Mouse (Mus musculus) T-helper 2 cell (primary cell): Measurements from ENCODE around the gene Gng2.

Source experiments
- in situ Hi-C: fragments of 300-600 bp; cut with MboI, MseI; formaldehyde crosslinking; loops from one replicate; pipeline ENCODE4 v1.15.1; 2025; ENCODE audit warnings: high pct_unique_total_duplicates

The Gng2 gene

GRCm38 (mm10) chr14:19985107-19985911 is 7.9 kb upstream of the Gng2 start:
- in situ Hi-C loops: loop anchor here (10.0 kb wide), 1 partner anchor 161 kb away; the partner anchor contains the start of gene Rtraf

DNA sequence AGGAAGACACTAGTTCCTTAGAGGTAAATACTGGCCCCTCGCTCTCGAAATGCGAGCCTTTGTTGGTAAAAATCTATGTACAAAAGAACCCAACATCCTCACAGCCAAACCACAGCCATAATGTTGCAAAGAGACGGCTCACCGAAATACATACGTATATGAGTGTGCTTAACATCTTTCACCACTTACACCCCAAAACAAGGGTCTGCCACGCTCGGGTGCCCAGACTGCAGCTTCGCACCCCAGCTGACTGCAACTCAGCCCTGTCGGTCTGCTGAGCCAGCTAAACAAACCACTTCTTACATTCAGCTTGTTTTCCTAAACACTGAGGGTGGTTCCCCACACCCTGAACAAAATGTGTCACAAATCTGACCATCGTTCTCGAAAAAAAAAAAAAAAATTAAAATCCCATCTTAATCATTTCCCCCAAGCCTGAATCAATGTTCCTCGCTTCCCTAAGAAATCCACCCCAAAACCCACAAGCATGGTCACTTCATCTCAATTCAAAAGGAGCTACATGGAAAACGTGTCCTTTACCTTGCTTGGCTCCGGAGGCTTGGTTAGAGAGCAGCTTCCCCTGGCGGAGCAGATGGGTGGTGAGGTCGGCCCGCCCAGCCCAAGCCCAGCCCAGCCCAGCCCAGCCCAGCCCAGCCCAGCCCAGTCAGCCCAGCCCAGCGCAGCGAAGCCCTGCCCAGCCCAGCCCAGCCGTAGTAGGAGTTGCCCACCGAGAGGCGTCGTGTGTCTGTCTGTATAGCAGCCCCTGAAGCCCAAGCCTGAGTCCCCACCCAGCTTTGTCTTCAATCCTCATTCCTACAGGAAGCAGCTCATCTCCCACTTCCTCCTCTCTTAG is 781 bp downstream of the Gng2 start:
- in situ Hi-C loops: no loop called here

DNA sequence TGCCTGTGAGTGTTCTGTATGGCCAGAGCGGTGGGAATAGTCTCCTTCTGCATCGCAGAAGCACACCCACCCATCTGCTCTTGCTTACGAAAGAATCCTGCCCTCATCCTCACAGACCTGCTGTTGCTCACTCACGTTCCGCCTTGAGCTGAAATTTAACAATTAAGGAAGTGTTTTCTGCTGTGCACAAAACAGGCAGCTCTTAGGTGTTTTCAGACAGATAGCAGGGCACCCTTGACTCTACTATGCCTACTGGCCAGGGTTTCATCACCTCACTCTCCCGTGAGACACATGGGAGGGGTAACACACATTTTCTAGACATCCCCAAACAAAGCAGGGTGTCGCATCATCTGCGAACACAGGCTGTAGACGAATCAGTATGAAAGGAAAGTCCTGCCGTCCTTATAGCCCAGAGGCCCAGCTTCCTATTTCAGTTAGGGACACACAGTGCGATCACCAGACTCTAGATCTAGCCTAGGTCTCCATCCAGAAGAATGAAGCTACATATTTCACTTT is 2.4 kb downstream of the Gng2 start:
- in situ Hi-C loops: no loop called here

GRCm38 (mm10) chr14:19974429-19974828 is 3.0 kb downstream of the Gng2 start:
- in situ Hi-C loops: no loop called here

DNA sequence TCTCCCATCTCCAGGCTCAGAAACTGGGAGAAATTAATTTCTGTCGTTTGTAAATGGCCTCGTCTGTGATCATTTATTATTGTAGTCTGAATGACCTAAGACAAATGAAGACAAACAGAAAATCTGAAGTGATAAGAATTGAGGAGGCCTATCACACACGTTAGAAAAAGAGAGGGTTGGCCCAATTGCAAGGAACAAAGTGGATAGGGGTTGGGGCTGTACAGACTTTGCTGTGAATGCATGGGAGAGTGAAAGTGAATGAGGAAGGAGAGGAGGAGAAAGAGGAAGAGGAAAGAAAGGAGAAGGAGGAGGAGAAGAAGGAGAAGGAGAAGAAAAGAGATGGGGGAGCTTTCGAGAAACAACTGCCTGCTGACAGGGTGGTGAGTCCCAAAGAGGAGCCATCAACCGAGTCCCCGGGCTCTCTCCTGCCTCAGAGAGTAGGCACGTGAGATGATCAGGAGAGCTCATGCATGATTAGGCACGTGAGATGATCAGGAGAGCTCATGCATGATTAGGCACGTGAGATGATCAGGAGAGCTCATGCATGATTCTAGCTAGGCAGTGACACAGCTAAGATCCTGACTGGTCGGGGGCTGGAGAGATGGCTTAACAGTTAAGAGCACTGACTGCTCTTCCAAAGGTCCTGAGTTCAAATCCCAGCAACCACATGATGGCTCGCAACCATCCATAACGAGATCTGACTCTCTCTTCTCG is 5.0 kb downstream of the Gng2 start:
- in situ Hi-C loops: no loop called here

GRCm38 (mm10) chr14:19970845-19971244 is 6.6 kb downstream of the Gng2 start:
- in situ Hi-C loops: no loop called here

DNA sequence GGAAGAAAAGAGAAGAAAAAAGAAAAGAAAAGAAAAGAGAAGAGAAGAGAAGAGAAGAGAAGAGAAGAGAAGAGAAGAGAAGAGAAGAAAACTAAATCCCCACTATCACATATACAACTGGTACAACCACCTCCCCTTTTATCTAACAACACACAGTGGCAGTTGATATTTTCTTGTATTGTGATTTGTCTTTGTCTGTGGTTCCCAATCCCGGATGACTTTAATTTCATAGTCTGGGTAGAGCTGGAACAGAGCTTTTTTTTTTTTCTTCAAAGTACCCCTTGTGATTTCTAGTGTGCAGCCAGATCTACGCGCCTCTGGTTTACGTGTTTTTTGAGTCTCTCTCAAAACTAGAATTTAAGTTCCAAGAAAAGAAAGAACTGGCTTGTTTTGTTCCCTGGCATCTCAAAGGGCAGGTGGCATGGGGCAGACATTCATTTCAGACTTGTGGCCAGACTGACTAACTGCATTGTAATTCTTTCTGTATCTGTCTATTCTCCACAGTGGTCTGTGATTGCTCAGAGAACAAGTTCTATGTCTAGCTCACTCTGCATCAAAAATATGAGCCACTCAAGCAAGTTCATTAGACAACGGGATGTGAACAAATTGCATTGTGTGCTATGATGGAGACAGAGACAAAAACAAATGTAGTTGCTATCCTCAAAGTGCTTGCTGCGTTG is 7.2 kb downstream of the Gng2 start:
- in situ Hi-C loops: no loop called here

GRCm38 (mm10) chr14:19969566-19969965 is 7.9 kb downstream of the Gng2 start:
- in situ Hi-C loops: no loop called here

- in situ Hi-C loops: no loop called here
Observed at GRCm38 (mm10) chr14:19969011-19969521, 8.4 kb downstream of the Gng2 start.

DNA sequence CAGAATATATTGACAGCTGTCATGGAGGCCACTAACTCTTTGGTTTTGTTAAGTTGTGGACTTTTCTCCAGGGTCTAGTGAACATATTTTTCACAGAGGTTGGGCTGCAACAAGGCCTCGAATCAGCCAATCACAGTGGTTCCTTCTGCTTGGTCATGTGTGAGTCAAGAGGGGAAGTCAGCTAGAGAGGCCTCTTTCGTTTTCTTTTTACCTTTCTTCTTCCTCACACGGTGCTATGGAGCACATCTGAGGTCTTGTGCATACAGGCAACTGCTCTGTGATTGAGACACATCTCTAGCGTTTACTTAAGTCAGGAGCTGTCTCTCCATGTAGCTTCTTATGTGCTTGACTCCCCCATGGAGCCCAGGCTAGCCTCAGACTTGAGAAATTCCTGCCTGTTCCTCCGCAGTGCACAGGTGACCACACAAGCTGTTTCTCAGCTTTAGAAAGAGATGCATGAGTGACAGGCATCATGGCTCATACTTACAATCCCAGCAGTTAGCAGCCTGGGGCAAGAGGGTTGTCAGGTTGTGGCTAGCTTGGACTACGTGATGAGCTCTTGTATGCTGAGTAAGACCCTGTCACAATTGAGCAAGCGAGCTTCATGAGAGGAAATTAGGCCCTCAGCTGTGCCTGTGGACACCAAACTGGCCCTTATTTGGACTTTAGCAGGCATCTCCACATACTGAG is 9.0 kb downstream of the Gng2 start:
- in situ Hi-C loops: no loop called here

DNA sequence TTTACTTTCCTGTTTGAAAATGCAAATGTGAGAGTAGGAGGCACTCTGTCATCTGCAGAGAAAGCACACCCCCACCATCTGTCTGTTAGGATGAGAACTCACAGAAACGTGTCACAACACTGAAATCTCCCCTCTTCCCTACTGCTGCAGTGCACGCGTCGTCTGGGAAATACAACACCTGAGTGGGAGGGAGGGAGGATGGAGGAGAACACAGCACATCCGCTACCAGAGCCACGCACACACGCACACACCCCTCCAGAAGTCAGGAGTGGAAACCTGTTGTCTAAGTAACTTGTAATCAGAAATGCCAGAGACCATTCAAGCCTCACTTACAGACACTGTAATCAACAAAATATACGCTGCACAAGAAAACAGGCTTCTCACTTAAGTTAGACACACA is 9.9 kb downstream of the Gng2 start:
- in situ Hi-C loops: no loop called here

DNA sequence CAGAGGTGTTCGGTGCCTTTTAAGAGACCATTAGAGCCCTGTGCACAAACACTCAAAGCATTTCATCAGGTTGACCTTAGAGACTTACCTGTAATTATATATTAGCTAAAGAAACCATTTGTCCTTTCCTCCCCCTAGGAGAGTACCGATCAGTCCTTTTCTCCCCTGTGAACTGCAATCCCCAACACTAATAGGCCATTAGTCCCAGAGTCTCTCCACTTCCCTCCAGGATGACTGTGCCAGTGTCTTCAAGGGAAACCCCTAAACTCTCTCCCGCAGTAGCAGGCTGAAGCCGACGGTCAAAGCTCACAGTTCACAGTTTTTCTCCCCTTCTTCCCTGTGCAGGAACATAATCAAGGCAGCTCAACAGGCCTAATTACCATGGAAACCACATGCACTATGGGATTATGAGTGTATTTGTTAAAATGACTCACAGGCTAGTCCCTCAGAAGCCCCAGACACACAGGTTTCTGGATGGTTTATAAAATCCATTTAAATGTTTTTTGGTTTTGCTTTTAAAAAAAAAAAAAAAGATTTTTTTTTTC is 13.4 kb downstream of the Gng2 start:
- in situ Hi-C loops: no loop called here

DNA sequence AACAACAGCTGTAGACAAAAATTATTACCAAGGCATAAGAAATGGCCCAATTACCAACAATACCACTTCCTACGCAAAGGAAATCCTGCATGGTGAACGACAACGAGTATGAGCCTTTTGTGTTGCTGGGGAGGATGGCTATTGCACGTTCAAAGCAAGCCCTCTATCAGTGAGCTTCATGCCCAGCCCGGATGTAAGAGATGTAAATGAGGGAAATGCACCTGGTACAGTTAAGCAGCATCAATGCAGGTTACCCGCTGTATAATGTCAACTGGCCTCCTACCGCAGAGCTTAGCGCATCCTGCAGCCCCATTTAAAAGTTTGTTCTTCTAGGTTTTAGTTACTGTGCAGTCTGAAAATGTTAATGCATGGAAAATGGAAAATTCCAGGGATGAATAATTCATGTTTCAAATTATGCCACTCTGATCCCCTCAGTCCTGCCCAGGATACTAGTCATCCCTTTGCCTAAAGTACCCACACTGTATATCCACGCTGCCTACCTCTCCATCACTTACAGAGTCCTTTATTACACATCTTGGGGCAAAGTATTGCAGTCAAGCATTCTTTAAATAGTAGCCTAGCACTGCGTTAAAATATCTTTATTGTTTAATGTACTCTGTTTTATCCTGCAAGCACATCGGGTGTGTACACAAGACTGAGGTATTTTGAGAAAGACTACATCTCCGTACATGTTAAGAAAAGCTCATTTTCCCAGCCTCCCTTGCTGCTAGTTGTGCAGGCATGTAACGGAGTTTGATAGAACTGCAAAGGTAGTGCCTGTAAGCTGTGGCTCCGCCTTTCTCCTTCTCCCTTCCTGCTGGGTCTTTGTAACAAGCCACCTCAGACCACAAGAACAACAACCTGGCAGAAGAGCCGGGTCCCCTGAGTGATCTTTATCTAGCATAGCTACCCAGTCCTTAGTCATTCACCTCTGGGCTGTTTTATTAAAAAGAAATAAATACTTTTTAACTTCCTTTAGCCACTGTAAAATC is 15.2 kb downstream of the Gng2 start:
- in situ Hi-C loops: no loop called here

- in situ Hi-C loops: no loop called here
Observed at GRCm38 (mm10) chr14:19959860-19960259, 17.6 kb downstream of the Gng2 start.

DNA sequence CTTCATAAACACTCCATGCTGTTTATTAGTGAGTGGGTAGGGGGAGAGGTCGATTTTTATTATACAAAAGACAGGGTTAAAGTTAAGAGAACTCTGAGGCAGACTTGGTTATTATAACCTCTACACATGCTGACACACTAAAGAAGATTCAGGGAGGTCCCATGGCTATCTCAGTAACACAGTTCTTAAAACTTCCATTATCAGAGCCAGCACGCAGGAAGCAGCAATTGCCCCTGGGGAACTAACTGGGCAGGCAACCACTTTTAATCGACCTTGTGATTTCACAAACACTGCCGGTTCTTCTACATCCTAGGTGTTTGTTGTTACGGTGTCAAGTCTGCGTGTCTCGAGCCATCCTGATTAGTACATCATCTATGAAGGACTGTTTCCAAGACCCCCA is 22.4 kb downstream of the Gng2 start:
- in situ Hi-C loops: no loop called here

- in situ Hi-C loops: no loop called here
Observed at GRCm38 (mm10) chr14:19950812-19951211, 26.6 kb downstream of the Gng2 start.

- in situ Hi-C loops: no loop called here
Observed at GRCm38 (mm10) chr14:19949475-19949874, 28.0 kb downstream of the Gng2 start.

DNA sequence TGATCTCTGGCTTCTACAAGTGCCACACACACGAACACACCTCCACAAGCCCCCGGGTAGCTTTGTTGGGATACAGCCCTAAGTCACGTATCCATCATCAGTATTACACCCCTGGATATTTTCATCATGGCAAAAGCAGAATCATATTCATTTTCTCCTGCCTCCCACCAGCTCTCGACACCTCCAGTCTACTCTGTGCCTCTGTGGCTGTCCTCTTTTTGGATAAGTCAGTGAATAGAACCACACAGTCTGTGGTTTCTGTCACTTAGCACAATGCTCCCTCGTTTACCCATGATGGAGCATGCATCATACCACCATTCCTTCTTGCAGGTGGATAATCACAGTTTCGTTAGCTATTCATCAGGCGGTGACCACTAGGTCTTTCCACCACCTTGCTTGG is 31.2 kb downstream of the Gng2 start:
- in situ Hi-C loops: no loop called here

- in situ Hi-C loops: no loop called here
Observed at GRCm38 (mm10) chr14:19942732-19943131, 34.7 kb downstream of the Gng2 start.
